Mouse (Mus musculus) gastrocnemius, postnatal 14 days (tissue): ENCODE data around the gene Serinc4. TPM values are rescaled to one million over a fixed set of nuclear protein-coding genes. Genes with fewer than 3 reads are reported as not detected.
A peak's percentile ranks its signal among the peaks of the same experiment; 100 is the strongest.

ENCODE experiments used
- DNase-seq: peaks from one replicate; pipeline ENCODE4 v3.0.0; 2021; ENCODE audit warnings: mixed read lengths
- intact Hi-C: fragments of 180-260 bp; cut with DNase I; formaldehyde crosslinking; loops from one replicate; pipeline ENCODE4 v1.15.1; 2025; ENCODE audit warnings: low total_unique reads
- microRNA-seq, 2 experiments: library from miRNA; unstranded; fragments of <30 nt; microRNA quantifications; one replicate each; pipeline ENCODE4 v1.2.0; 2021
- total RNA-seq, 2 experiments: library from RNA; stranded (reverse); gene quantifications; 2 replicates each; pipeline ENCODE4 v1.2.3; 2021

The Serinc4 gene
- total RNA-seq, 2 experiments from 2014 or later, result not detected

GRCm38 (mm10) chr2:121413387-121414042, 43.1 kb downstream of the Serinc4 start, which contains the start of the genes Pdia3 and Catsper2:
Gene Pdia3 (plus strand): TSS chr2:121413775.
Gene Catsper2 (minus strand): TSS chr2:121413792.
- intact Hi-C loops, result no loop called here
- DNase-seq, result peak; percentile 99

- DNase-seq, result no peak
- intact Hi-C loops, result no loop called here
Observed at GRCm38 (mm10) chr2:121412843-121413386, 43.7 kb downstream of the Serinc4 start.

GRCm38 (mm10) chr2:121408160-121408559, 48.4 kb downstream of the Serinc4 start:
- DNase-seq, result peak; percentile 7
- intact Hi-C loops, result no loop called here

- intact Hi-C loops, result no loop called here
- no peak for DNase-seq
Observed at GRCm38 (mm10) chr2:121403296-121403695, 53.3 kb downstream of the Serinc4 start.

- DNase-seq, result peak; percentile 75
- intact Hi-C loops, result no loop called here
Observed at GRCm38 (mm10) chr2:121396624-121397023, 60.0 kb downstream of the Serinc4 start.

Small RNA genes lying within 50 kb of the gene (microRNA-seq; reads per million reads assigned to microRNA genes)
- gene Gm22953, result 0 reads per million in 2 experiments

Other genes starting within 250 kb of the Serinc4 start
- 10 to 100 TPM; 12.1 to 17.3 TPM for gene Trp53bp1, start 185.4 kb downstream of the Serinc4 start, total RNA-seq
- 1 to 10 TPM; 7.5 to 9.3 TPM for gene Map1a, start 167.2 kb downstream of the Serinc4 start, total RNA-seq
- 10 to 100 TPM; 30.8 to 34.8 TPM for gene Ppip5k1, start 101.4 kb downstream of the Serinc4 start, total RNA-seq
- under 1 TPM in 1 of 2 experiments, not detected in 1; 0.44 TPM for gene Ckmt1, start 99.1 kb downstream of the Serinc4 start, total RNA-seq
- not detected for gene Strc, start 69.6 kb downstream of the Serinc4 start, total RNA-seq
- gene Pdia3, start 43.0 kb downstream of the Serinc4 start, total RNA-seq, result 10 to 100 TPM; 64.0 to 86.2 TPM
- gene Catsper2, start 43.0 kb downstream of the Serinc4 start, total RNA-seq, result 1 to 10 TPM; 2.1 to 2.4 TPM
- gene Ell3, start 12.5 kb downstream of the Serinc4 start, total RNA-seq, result not detected
- gene Serf2, start 7.6 kb downstream of the Serinc4 start, total RNA-seq, result 100 to 1,000 TPM; 363 to 364 TPM
- 10 to 100 TPM; 15.2 to 22.0 TPM for gene Hypk, start 3.5 kb downstream of the Serinc4 start, total RNA-seq
- 10 to 100 TPM; 21.5 to 23.0 TPM for gene Mfap1b, start 17.3 kb upstream of the Serinc4 start, total RNA-seq
- gene Mfap1a, start 49.9 kb upstream of the Serinc4 start, total RNA-seq, result 10 to 100 TPM; 14.5 to 15.4 TPM
- gene Wdr76, start 49.9 kb upstream of the Serinc4 start, total RNA-seq, result 1 to 10 TPM; 1.8 to 2.0 TPM